Mouse (Mus musculus) lung, adult 2 months (tissue): ENCODE results near the gene Ptpn5. TPM values are rescaled to one million over a fixed set of nuclear protein-coding genes. Genes with fewer than 3 reads are reported as not detected.

ENCODE experiments used
- DNase-seq: peaks from one replicate; pipeline ENCODE4 v3.0.0; 2022
- H3K4me1 ChIP-seq: fragments of 200-500 bp; 2 replicates; pipeline ENCODE4 v1.6.1; 2011; ENCODE audit warnings: low read length; ENCODE audit not compliant: control insufficient read depth, insufficient read depth
- H3K4me3 ChIP-seq: fragments of 200-500 bp; replicated peaks from 2 replicates; pipeline ENCODE3; 2011; ENCODE audit warnings: low read depth, mild to moderate bottlenecking, control low read depth, low read length; ENCODE audit errors: extremely low read depth
- CTCF ChIP-seq: fragments of 200-500 bp; IDR thresholded peaks from 2 replicates; pipeline ENCODE4 v1.5.1; 2011; ENCODE audit warnings: mild to moderate bottlenecking, low read length, control low read depth; ENCODE audit not compliant: insufficient read depth
- POLR2A ChIP-seq: fragments of 200-500 bp; IDR thresholded peaks from 2 replicates; pipeline ENCODE4 v1.6.1; 2011; ENCODE audit warnings: low read depth, mild to moderate bottlenecking, control low read depth, low read length, borderline replicate concordance; ENCODE audit errors: extremely low read depth
- WGBS: fragments of 180-500 bp; shearing (Covaris S2); methylation state at CpG from one replicate; pipeline ENCODE4 v1.1.7; 2018; 5-methylcytosine and 5-hydroxymethylcytosine counted together
- polyA plus RNA-seq: library from polyadenylated mRNA; depleted of rRNA; stranded (reverse); fragments of >200 nt; gene quantifications from 2 replicates; pipeline ENCODE4 v1.2.3, GENCODE M21; 2012

The Ptpn5 gene
- polyA plus RNA-seq, 1 experiment: 0.90 TPM

DNA sequence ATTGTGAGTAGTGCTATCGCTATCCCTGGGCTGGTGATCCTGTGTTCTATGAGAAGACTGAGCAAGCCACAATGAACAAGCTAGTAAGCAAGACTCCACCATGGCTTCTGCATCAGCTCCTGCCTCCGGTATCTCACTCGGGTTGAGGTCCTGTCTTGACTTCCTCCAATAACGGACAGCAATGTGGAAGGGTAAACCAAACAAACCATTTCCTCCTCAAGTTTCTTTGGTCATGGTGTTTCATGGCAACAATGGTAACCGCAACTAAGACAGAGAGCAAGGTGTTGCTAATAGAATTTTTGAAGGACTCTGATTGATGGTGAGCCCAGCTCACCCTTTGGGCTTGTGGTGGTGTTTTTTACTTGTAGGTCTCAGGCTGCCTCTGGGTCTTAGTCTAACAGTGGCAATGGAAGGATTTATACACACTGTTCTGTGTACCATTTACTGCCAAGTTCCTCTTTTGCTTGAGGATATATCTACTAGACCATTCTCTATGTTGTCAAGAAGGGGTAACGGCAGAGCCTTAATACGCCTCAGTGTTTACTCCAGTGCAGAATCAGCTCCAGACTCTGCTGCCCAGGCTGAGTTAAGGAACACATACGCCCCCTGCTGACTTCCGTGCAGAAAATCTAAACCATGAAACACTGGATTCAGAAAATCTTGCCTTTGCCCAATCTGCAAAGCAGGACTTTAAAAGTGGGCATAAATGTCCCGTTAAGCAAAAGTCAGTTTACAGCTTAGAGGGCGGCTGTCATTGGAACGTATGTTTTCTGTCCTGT is 12.7 kb upstream of the Ptpn5 start:
- TF ChIP-seq CTCF (peak; percentile 44; the same call in 1 of the 2 replicates), POLR2A (no peak)
- Histone ChIP-seq H3K4me1 (no peaks in the 10 kb centered on the region), H3K4me3 (no peak overlapping the region)
- WGBS: 34% methylated on average over 12 of the region's 12 CpGs
- no peak for DNase-seq

DNA sequence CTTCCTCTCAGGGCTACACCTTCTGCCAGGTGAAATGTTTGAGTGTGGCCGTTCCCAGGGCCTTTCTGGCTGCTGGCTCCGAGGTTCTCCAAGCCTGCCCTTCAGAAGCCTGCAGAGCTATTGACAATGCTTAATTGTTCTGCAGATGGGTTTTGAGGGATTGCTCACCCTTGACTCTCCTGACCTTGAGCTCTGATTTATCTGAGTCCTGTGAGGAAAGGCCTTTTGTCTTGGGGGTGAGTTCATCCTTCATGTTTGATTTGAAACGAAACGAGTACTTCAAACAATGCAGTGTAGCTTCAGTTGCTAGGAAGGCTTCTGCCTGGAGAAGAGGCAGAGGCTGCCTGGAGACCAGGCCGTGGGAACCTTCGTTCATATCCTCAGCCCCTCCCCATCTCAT is 10.8 kb upstream of the Ptpn5 start:
- WGBS: 19% methylated on average over 6 of the region's 6 CpGs
- Histone ChIP-seq H3K4me1 (no peaks in the 10 kb centered on the region), H3K4me3 (no peak overlapping the region)
- TF ChIP-seq POLR2A: no peak
- no peak for TF ChIP-seq CTCF
- DNase-seq: no peak

DNA sequence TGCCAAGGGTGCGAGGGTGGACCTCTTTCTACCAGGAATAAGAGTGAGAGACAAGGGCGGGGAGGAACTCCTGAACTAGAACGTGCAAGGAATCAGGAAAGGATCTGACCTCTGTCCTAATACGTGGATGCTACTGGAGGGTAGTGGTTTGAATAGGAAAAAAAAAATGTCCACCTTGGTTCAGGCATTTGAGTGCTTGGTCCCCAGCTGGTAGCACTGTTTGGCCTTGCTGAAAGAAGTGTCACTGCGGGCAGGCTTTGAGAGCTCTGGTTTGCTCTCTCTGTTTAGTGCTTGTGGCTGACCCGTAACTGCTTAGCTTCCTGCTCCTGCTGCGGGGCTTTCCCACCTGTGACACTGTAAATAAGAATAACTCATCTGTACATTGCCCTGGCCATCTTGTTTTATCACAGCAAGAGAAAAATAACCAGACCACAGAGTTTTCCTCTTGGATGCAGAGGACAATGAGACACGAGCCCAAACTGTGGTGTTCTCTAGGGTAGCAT is 6.4 kb upstream of the Ptpn5 start:
- no peak for DNase-seq
- TF ChIP-seq POLR2A (no peak), CTCF (no peak)
- H3K4me1 ChIP-seq: no peaks in the 10 kb centered on the region
- no peak overlapping the region for H3K4me3 ChIP-seq
- WGBS: 63% methylated on average over 8 of the region's 8 CpGs

DNA sequence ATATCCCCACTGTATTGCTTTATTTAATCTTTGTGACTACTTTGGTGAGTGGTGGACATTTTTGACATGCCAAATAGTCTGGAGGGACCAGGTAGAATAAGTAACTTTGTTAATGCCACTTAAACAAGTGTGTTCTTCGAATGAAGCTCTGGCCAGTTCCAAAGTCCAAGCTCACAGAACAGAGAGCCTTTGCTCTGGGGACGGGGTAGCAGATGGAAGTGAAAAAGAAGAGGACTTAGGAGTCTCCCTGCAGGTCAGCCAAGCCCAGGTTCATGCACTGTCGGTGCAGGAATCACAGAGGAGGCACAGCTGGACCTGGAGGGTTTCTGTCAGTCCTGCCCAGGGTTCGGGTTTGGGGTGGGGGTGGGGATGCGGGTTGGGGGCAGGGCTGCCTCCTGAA is 1.1 kb upstream of the Ptpn5 start:
- DNase-seq: no peak
- H3K4me3 ChIP-seq: no peak overlapping the region
- WGBS: 57% methylated on average over 5 of the region's 5 CpGs
- TF ChIP-seq CTCF (no peak), POLR2A (no peak)
- no peaks in the 10 kb centered on the region for H3K4me1 ChIP-seq

DNA sequence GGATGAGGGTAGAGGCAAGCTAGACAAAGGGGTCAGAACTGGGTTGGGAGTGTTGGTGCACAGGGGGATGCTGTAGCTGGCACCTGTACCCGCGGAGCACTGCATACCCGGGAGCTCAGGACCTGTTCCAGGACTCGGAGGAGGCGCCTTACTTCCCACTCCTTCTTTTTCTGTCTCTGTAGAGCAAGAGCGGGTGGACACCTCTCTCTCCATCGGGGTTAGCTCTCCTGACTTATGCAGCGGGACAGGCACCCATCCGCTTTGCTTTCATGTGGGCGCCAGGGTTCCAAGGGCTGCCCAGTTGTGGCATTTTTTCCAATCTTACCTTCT is 588 bp downstream of the Ptpn5 start:
- WGBS: 3% methylated on average over 10 of the region's 10 CpGs
- Histone ChIP-seq H3K4me3 (no peak overlapping the region), H3K4me1 (no peaks in the 10 kb centered on the region)
- TF ChIP-seq CTCF (no peak), POLR2A (no peak)
- DNase-seq: no peak

DNA sequence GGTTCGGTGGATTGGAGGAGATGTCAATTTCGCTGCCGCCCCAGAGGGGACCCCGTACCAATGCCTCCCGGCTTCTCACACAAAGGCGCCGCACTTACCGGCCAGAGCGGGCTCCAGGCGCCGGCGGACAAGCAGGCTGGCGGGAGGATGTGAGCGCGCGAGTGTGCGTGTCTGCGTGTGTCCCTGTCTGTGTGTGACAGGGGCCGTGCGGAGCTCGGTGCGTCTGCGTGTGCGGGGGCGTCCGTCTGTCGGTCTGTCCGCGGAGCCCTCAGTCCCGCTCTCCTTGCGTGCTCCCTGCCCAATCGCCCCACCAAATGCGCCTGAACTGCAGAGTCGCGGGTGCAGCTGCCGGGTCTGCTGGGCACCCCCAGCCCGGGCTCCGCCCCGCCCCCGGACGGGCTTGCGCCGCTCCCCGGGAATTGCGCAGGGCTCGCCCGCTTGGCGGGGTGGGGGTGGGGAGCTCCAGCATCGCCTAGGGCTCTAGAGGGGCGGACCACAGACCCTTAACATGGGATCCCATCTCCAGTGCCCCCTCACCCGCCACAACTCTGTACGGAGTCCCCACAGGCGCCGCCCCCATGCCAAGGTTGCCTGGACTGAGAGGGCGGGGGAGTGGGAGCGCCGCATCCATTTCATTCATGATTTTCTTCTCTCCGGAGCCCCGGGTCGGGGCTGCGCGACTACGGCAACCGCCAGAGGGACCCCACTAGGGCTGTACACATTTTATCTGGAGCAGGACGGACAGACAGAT is 1.1 kb downstream of the Ptpn5 start:
- 1% methylated on average over 65 of the region's 65 CpGs for WGBS
- Histone ChIP-seq H3K4me3 (peak overlapping the region; percentile 20), H3K4me1 (no peaks in the 10 kb centered on the region)
- DNase-seq: no peak
- TF ChIP-seq CTCF (no peak), POLR2A (no peak)

DNA sequence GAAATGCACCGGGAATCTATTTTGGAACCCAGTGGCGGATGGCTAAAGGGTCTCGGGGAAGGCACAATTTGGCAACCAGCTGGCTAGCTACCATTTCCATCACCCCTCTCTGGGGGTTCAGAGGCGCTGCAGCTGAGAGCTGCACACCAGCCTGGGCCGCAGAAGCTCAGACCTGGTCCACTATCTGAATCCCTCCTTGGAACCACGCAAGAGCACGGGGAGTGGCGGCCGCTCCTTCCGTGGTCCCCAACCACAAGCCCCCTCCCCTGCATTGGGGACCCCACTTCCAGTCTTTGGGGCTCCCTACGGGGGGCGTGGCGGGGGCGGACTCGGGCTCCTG is 1.7 kb downstream of the Ptpn5 start:
- no peak for DNase-seq
- 3% methylated on average over 15 of the region's 15 CpGs for WGBS
- no peak overlapping the region for H3K4me3 ChIP-seq
- H3K4me1 ChIP-seq: no peaks in the 10 kb centered on the region
- TF ChIP-seq POLR2A: no peak
- TF ChIP-seq CTCF: no peak

DNA sequence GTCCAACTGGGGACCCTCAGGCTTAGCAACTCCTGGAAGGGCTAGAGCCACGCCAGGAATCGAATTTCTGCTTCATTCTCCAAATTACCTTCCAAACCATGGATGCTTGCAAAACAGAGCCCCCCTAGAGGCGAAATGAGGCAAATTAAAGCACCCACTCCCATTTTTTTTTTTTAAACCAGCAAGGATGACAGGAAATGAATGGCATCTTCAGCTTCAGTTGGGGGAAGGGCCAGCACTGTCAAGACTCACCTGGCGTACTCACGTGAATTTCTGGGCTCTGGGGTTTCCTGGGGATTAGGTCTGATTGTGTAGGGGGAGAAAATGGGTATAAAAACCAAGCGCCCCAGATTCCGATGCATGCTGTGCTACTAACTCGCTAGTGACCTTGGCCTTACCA is 2.2 kb downstream of the Ptpn5 start:
- H3K4me1 ChIP-seq: no peaks in the 10 kb centered on the region
- H3K4me3 ChIP-seq: no peak overlapping the region
- DNase-seq: no peak
- TF ChIP-seq POLR2A: no peak
- no peak for TF ChIP-seq CTCF
- WGBS: 53% methylated on average over 8 of the region's 8 CpGs

DNA sequence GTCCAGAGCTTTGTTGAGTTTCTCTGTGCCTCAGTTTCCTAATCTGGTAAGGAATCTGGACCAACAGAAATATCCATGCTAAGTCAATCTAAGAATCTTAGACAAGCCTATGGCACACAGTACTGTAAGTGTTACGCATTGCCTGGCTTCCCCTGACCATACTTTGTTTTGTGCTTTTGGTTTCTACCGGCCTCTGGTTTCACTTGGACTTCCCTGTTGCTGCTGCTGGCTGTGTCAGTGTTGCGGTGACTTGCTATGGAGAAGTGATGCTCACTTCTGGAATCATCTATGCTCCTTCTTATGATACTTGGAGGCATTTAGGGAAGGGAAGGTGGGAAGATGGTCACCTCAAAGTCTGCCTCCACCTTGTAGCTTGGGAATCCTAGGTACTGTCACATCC is 11.5 kb downstream of the Ptpn5 start:
- DNase-seq: no peak
- TF ChIP-seq CTCF (no peak), POLR2A (no peak)
- no peak overlapping the region for H3K4me3 ChIP-seq
- no peaks in the 10 kb centered on the region for H3K4me1 ChIP-seq
- WGBS: 82% methylated on average over 3 of the region's 3 CpGs

DNA sequence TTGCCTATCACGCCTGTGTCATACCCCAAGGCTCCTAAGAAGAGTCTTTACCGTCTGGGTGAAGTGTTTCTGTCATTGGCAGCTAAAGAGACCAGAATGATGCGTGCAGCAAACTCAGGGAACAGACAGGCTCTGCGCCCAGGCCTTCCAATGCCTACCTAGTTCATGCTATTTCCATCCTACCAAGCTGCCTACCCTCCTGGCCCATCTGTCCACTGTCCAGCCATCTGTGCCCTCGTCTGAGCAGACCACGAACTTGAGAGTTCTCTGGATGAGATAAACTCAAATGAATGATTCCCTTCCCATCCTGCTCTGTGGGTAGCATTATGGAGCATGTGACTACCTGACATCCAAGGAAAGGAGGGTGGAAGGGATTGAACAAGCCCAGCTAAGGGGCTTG is 16.8 kb downstream of the Ptpn5 start:
- TF ChIP-seq CTCF (no peak), POLR2A (no peak)
- 80% methylated on average over 6 of the region's 6 CpGs for WGBS
- no peak overlapping the region for H3K4me3 ChIP-seq
- no peak for DNase-seq
- H3K4me1 ChIP-seq: no peaks in the 10 kb centered on the region
